Mouse (Mus musculus): ENCODE data around the gene Zfp808.
"Not testable (repeated sequence)": the region's sequence is repeated elsewhere in the genome, so short reads cannot be mapped to it uniquely, and the experiment has no call there.

DNA sequence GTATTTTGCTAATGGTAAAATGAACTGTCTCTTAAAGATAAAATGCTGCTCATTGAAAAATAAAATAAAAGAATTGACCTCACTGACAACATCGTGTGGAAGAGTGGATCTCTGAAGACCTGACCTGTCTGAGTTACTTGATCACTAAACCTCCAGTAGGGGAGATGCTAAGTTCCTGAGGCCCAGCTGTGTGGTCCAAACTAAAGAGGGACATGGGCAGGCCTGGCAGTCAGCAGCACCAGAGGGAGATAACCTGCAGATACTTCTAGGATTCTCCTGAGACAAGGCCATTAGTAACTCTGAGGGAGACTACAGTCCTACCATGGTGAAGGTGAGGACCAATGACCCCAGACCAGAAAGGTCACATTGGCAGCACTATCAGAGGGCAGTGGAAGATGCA is 27.3 kb upstream of the Zfp808 start:
- not testable (repeated sequence) for TF ChIP-seq POLR2A (IDR thresholded peaks at IDR 0.05; ENCODE audit: low read depth, low read length); CTCF (IDR thresholded peaks at IDR 0.05; ENCODE audit: borderline replicate concordance, insufficient read depth, low read length)

Data from embryonic fibroblast, embryonic 13.5 days (primary cell).